Mouse (Mus musculus): ENCODE data around the gene Fmo2. TPM values are rescaled to one million over a fixed set of nuclear protein-coding genes. Genes with fewer than 3 reads are reported as not detected.
A peak's percentile ranks its signal among the peaks of the same experiment; 100 is the strongest.

The Fmo2 gene
- under 1 TPM; 0.54 to 0.57 TPM for total RNA-seq (2021)
- long read RNA-seq = 0 reads

DNA sequence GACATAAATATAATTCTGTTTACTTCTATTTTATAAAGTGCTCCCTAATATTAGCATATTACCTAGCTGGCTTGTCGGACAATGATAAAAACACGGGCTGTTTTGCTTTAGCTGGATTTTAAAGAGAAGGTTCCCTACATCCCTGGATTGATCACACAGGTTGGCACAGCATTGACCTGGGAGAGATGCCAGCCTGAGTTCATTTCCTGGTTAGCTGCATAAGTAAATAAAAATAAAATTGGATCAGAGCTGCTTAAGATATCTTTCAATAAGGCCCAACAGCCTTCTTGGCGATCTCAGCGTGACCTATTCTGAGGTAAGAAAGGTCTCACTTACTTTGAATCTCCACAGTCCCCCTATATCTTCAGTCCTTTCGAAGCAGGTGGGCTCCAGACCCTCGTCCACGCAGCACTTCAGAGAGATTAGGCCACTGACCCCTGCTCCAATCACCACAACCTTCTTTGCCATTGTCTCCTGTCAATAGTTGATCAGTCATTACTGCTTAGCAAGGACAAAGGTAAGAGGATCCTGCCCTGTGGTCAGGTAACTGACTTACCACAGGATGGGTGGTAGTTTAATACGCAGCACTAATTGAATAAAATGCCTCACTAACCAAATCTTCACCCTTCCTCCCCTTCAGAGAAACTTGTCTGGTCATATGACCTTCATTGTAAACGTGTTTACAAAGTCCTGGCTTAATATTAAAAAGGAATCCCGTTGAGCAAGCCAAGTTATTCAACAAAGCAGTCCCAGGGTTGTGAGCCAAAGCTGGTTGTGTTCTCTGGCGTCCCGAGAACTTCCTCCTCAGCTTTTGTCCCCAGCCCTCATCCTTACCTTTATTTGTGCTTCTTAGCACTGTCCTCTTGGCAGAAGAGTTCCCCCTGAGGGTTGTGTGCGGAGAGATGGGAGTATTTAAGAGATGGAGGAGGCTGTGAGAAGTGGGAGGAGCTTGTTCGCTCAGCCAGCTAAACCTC, at the start of gene Fmo2:
TSS of gene Fmo2 (minus strand) at position 889 of the 974 bp plus-strand sequence.
- DNase-seq (ENCODE audit: low spot score in 2 of 2) = no peak

GRCm38 (mm10) chr1:162947934-162948333, 49.4 kb upstream of the Fmo2 start:
- no peak for DNase-seq (ENCODE audit: low spot score in 2 of 2)

DNA sequence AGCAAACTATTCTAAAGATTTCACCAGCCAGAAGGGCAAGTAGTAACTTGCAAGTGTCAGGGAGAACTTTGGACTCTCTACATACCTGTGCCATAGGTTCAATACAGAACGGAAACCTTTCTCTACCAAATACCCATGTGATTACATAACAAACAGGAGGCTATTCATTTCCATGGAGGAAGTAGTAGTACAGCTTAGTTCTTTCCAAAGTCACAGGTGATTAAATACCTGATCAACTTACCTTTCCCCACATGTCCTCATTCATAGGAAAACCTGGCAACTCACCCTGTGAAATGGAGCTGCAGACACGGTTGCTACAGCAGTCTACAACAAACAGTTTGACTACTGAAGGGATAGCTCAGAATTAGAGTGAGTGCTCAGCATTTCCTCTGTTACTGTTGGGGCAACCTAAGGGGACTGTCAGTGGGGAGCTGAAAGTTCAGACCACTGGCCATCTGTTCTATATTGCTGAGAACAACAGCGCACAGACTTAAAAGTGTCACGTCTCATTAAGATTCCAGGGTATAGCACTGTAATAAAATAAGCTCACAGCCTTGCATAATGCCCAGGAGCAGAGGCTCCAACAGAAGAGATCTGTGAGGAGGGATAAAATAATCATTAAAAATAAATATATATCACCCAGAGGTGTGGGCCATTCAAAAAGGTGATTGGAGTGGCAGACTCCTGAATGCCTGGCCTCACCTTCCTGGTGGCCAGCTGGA, 48.5 kb upstream of the Fmo2 start:
- no peak for DNase-seq (ENCODE audit: low spot score in 2 of 2)

DNA sequence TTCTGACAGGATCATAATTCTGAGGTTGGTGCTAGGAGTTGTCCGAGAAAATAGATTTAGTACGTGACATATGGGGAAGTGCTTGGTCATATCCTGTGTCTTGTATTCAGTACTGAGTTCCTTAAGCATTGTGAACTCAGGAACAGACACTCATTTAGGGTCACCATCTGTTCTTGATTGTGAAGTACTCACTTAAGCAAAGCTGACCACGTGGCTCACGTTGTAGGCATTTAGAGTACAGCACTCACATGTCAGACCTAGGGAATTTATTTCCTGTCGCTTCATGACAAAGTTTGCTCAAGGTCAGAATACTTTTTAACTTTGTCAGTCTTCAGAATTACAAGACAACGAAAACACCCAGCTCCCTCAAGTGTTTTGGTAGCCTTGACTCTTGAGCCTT, 45.2 kb upstream of the Fmo2 start:
- no peak for DNase-seq (ENCODE audit: low spot score in 2 of 2)

DNA sequence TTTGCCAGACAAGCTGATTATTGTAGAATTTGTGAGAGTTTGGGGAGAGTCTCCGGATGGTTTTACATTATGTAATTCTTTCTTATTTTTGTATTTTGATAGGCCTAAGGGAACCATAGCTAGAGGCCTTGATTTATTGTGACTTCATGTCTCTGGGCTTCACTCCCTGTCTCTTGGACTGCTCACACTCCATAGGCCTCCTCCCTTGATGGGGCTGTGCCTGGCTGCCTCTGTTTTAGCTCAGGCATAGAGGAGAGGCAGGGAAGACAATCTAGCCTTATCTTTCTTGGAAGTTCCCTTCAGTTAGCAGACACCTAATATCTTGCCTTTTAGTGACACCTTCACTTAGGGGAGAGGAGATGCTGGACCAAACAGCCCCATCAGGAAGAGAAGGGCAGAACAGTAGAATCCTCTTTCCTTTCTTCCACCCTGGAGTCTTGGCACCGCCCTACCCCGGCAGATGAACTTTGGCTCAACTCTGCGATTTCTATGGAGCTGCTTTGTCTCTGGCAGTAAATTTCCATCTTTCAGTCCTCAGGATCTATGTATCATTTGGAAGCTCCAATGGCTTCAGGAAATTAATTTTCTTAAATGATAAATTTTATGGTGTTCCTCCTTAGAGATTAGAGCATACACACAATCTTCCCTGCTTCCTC, 40.3 kb upstream of the Fmo2 start:
- DNase-seq (ENCODE audit: low spot score in 2 of 2) = no peak

DNA sequence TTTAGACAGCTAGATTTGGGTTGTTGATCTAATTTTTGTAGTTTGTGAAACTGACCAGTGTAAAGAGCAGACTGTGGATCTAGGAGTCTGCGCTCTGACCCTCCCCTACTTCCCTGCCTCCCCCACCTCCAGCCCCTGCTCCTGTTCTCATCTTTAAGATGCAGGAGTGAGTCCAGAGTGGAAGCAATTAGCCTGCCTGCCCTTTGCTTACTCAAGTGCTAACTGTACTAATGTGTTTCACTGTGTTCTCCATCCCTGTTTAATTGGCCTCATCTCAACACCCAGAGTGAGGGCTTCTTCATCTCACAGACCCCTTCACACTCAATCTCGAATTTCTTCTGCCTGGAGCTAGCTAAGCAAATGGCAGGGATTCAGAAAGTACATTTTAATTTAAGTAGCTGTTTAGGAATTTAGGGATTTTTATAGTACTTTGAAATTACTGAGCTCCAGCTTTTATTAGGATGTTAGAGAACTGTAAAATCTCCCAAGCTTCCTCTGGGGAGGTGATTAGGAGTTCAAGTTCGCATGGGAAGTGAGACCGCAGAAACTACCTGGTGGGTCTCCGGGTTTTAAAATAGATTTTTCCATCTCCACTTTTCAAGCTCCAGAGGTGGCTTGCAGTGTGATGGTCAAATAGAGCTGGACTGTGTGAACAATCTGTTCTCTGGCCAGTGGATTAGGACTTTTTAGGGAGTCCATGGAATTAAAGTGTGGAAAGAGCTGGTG, 39.6 kb upstream of the Fmo2 start:
- no peak for DNase-seq (ENCODE audit: low spot score in 2 of 2)

DNA sequence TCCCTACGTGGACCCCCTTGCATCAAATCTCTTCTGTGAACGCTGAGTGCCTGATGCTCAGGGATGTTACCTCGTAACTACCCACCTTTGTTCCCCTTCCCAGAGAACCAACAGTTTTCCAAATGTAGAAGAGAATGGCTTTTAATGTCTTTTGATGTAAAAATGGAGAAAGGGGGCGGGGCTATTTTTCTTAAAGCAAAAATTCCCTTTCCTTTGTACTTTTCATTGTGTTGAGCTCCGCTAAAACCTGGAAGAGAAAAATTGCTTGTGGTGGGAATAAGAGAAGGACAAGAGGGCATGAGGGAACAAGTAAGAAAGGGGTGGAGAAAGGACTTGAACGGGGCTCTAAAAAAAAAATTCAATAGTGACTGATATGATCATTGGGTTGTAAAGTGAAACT, 38.9 kb upstream of the Fmo2 start, which contains the start of gene Fmo6:
TSS of gene Fmo6 (minus strand) at position 101 of the 400 bp plus-strand sequence.
- no peak for DNase-seq (ENCODE audit: low spot score in 2 of 2)

DNA sequence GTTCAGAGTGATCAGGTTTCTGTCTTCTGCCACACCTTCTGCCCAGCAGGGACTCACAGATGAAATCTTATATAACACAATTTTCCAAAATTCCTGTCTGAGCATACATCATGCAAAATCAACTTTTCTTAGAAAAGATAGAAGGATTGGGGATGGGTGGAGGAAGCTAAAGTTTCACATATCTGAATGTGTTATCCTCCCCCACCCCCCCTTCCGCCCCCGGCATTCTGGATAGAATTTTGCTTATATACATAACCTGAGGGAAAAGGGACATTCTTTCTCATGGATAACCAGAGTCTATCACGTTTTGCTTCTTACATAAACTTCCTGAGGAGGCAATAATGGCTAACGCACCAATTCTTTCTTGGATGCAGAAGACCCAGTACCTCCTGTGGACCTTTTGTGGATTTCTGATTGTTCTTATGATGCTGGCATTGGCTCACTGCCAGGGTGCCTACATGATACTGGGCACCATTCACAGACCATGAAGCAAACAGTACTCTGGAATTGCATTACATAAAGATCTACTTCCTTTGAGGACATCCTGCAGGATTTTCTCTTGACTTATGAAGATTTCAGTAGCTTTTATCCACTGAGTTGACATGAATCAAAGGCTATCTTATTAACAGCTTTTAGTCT, 36.0 kb upstream of the Fmo2 start:
- DNase-seq (ENCODE audit: low spot score in 2 of 2) = no peak

DNA sequence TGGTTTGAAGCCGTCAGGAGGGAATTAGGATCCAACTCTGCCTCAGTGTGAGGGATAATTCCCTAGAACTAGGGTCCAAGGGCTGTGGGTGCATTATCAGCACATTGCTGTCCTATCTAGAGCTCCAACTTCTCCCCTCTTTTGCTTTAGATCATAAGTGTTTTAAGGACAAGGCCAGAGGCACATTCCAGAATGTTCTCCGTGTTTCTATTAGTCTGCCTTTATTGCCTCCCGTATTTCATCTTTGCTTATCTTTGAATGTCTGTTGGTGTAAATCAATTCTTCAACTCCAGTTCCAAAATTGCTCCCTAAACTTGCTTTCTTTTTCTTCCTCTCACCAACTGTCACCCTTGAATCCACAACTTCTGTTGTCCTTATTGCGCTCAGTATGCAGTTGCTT, 33.9 kb upstream of the Fmo2 start:
- DNase-seq (ENCODE audit: low spot score in 2 of 2) = no peak

- no peak for DNase-seq (ENCODE audit: low spot score in 2 of 2)
Observed at GRCm38 (mm10) chr1:162931880-162932279, 33.4 kb upstream of the Fmo2 start.

GRCm38 (mm10) chr1:162931310-162931875, 32.9 kb upstream of the Fmo2 start:
- no peak for DNase-seq (ENCODE audit: low spot score in 2 of 2)

DNA sequence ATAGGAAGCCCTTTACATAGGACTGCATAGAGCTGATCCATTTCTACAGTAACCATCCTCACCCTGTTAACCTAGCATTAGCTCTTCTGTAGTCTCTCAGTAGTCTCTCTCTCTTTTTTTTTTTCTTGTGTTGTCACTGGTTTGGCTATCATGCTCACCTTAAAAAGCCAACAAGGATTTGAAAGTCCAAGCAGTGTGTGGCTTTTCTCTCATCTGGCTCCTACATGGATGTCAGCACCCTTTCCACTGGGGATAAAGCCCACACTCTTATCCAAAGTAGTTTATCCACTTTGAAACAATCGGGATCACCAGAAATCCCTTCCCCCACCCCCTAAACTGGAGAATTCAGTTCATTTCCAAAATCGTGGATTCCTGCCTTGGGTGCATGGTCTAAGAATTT, 32.1 kb upstream of the Fmo2 start:
- DNase-seq (ENCODE audit: low spot score in 2 of 2) = no peak

GRCm38 (mm10) chr1:162929146-162929545, 30.6 kb upstream of the Fmo2 start:
- no peak for DNase-seq (ENCODE audit: low spot score in 2 of 2)

DNA sequence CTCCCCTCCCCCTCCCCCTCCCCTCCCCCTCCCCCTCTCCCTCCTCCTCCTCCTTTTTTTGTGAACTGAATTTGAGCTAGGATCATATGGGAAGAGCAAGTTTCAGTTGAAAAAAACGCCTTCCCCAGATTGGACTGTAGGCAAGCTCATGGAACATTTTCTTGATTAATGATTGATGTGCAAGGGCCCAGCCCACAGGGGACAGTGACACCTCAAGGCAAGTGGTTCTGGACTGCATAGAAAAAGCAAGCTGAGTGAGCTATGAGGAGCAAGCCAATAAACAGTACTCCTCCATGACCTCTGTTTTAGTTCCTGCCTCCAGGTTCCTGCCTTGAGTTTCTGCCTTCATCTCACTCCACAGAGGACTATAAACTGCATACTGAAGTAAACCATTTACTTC, 26.6 kb upstream of the Fmo2 start:
- DNase-seq (ENCODE audit: low spot score in 2 of 2) = no peak

DNA sequence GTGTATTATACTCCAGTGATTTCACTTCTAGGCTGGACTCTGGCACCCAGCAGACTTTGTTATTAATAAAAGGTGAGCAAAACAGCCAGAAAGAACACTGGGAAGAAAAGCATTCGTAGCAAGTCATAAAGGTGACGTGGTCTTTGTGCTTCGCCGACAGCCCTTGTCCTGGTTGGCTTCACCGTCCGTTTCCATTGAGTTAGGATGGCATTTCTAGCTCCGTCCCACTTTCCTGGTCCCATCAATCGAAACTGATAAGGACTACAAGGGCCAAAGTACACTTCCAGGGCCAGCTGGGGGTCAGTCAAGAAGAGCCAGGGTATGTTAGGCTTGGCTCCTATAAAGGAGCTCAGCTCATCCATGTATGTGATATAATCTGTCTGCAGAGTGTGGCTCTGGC, 18.1 kb upstream of the Fmo2 start:
- no peak for DNase-seq (ENCODE audit: low spot score in 2 of 2)

DNA sequence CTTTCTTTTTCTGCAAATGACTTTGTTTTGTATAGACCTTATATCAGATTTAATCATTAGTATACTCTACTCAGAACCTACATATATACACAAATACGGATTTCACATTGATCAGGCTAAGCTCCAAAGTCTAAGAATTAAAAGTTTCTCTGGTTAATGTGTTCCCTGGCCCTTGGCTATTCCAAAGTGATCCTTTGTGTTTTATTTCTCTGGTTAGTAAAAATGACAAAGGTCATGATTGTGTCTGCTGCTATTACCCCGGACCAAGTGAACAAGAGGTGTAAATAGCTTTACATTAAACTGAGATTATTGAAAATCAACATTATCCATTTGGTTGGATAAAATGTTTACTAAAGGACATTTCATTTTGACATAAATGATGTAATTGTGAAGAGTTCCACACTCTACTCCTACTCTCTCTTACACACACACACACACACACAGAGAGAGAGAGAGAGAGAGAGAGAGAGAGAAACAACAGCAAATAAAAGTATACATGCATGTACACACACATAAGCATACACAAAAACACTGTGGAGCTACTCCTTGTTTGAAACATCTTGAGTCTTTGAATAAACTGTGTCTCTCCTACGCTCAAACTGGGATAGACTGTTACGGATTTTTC, 16.5 kb upstream of the Fmo2 start:
- DNase-seq (ENCODE audit: low spot score in 2 of 2) = no peak

GRCm38 (mm10) chr1:162912085-162912484, 13.6 kb upstream of the Fmo2 start:
- no peak for DNase-seq (ENCODE audit: low spot score in 2 of 2)

DNA sequence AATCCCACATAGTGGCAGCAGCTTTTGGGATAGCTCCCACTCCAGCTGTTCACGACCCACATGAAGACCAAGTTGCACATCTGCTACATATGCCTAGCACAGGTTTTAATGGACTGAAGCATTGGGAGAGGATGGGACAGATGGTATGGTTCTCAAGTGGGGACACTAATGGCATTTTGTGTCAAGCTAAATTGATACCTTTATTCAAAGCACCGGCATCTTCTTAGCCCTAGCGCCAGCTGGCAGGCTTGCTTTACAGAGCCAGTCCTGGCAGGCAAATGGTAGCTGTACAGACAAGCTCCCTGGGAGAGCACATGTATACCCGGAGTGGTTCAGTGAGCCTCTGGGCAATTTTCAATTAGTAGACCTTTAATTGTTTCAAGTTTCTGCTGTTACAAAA, 3.4 kb upstream of the Fmo2 start:
- DNase-seq (ENCODE audit: low spot score in 2 of 2) = no peak

GRCm38 (mm10) chr1:162895900-162896299, 2.6 kb downstream of the Fmo2 start:
- peak; percentile 70 to 79 for DNase-seq (ENCODE audit: low spot score in 2 of 2)

GRCm38 (mm10) chr1:162893014-162893413, 5.5 kb downstream of the Fmo2 start:
- no peak for DNase-seq (ENCODE audit: low spot score in 2 of 2)
